Mouse (Mus musculus): Measurements from ENCODE around the gene Slc9a9.

DNA sequence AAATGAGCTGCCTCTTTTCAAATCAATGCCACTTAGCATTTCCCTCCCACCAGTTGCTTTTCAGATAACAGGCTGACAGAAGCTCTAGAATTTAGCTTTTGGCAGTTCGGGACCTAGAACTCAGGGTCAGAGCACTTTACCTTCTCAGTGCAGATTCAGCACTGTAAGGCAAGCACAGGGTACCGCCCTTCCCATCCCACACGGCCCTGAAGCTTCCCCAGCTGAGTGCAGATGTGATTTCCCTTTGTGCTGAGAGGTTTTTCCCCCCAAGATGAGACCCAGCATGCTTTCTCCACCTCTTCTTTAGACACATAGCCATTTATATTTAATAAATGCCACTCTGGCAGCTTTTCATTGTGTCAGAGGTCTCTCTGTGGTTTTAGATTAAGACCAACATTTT, 186.4 kb downstream of the Slc9a9 start:
- TF ChIP-seq CTCF (IDR thresholded peaks at IDR 0.05; ENCODE audit: low read depth, low read length) (no peak), POLR2A (IDR thresholded peaks at IDR 0.05; ENCODE audit: borderline replicate concordance, low read depth, low read length) (no peak)
